Mouse (Mus musculus): Measurements from ENCODE around the gene Olfr835. TPM values are rescaled to one million over a fixed set of nuclear protein-coding genes. Genes with fewer than 3 reads are reported as not detected.

Olfr835 gene
- not detected in 2 replicates for polyA plus RNA-seq (2014; fragmentation: Nextera tagmentation; extraction: Ambion mirVana)

DNA sequence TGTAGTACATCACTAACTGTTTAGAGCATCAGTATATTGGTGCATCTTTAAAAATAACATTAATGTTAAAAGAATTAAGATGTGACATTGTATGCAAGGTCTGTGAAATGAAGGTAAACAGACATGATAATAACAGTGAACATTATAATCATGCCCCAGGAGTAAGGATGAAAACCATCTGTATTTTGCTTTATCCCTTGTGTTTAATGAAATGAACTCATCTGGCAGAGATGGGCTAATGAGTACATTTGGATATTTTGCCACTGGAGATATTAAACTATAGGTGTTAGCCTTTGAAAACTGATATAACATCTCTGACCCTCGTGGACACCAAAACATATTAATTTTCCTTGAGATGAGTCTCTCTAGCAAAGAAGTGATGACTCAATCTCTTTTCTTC is at the start of gene Olfr835:
Gene Olfr835, plus strand, starts transcription at position 301 of the 400 bp plus-strand sequence.
- no peak within 1 kb of the TSS for H3K27ac ChIP-seq
- DNase-seq (ENCODE audit: low spot score) (no peak), ATAC-seq (ENCODE audit: low FRiP score) (no peak)
- no peaks in the 10 kb centered on the region for H3K4me1 ChIP-seq (replicated peaks; ENCODE audit: control insufficient read depth, insufficient read depth, low read length)
- H3K36me3 ChIP-seq (replicated peaks; ENCODE audit: control insufficient read depth, insufficient read depth) = no peaks in the 10 kb centered on the region
- H3K9me3 ChIP-seq (ENCODE audit: control insufficient read depth, low read length) = peaks cover 21% of the 10 kb centered on the region
- no peaks in the 10 kb centered on the region for H3K27me3 ChIP-seq (ENCODE audit: control insufficient read depth, insufficient read depth, low read length)
- H3K4me2 ChIP-seq (replicated peaks) = no peak within 1 kb of the TSS
- WGBS = 62% methylated on average over 1 of the region's 1 CpGs
- H3K9ac ChIP-seq = no peak within 1 kb of the TSS
- no peak within 1 kb of the TSS for H3K4me3 ChIP-seq (replicated peaks; ENCODE audit: low read length)

- H3K4me1 ChIP-seq (replicated peaks; ENCODE audit: control insufficient read depth, insufficient read depth, low read length) = no peaks in the 10 kb centered on the region
- H3K27ac ChIP-seq = no peak within 1 kb of the TSS
- no peak within 1 kb of the TSS for H3K4me3 ChIP-seq (replicated peaks; ENCODE audit: low read length)
- H3K27me3 ChIP-seq (ENCODE audit: control insufficient read depth, insufficient read depth, low read length) = no peaks in the 10 kb centered on the region
- no peak within 1 kb of the TSS for H3K4me2 ChIP-seq (replicated peaks)
- DNase-seq (ENCODE audit: low spot score) (no peak), ATAC-seq (ENCODE audit: low FRiP score) (no peak)
- H3K9me3 ChIP-seq (ENCODE audit: control insufficient read depth, low read length) = 0 out of 2 replicates have a peak, but pooled peaks cover 6% of the 10 kb centered on the region
- H3K9ac ChIP-seq = no peak within 1 kb of the TSS
- H3K36me3 ChIP-seq (replicated peaks; ENCODE audit: control insufficient read depth, insufficient read depth) = no peaks in the 10 kb centered on the region
- 83% methylated on average over 3 of the region's 3 CpGs for WGBS
Observed at GRCm38 (mm10) chr9:18987690-18988089, 44.8 kb upstream of the Olfr835 start, which contains the start of gene Olfr834. Gene Olfr834, plus strand, starts transcription at chr9:18987990.

GRCm38 (mm10) chr9:19084986-19085385 is 52.5 kb downstream of the Olfr835 start:
- H3K4me2 ChIP-seq (replicated peaks) = no peak overlapping the region
- ATAC-seq (ENCODE audit: low FRiP score) (no peak), DNase-seq (ENCODE audit: low spot score) (no peak)
- H3K9me3 ChIP-seq (ENCODE audit: control insufficient read depth, low read length) = peaks cover 17% of the 10 kb centered on the region; the same call in 1 of the 2 replicates
- H3K4me3 ChIP-seq (replicated peaks; ENCODE audit: low read length) = no peak overlapping the region
- H3K27ac ChIP-seq = no peak overlapping the region
- 43% methylated on average over 3 of the region's 3 CpGs for WGBS
- H3K9ac ChIP-seq = no peak overlapping the region
- H3K4me1 ChIP-seq (replicated peaks; ENCODE audit: control insufficient read depth, insufficient read depth, low read length) = no peaks in the 10 kb centered on the region
- no peaks in the 10 kb centered on the region for H3K27me3 ChIP-seq (ENCODE audit: control insufficient read depth, insufficient read depth, low read length)
- no peaks in the 10 kb centered on the region for H3K36me3 ChIP-seq (replicated peaks; ENCODE audit: control insufficient read depth, insufficient read depth)

Other genes starting within 250 kb of the Olfr835 start
- not detected in 2 replicates for gene Olfr828, start 213.2 kb upstream of the Olfr835 start, polyA plus RNA-seq (2014; fragmentation: Nextera tagmentation; extraction: Ambion mirVana)
- not detected in 2 replicates for gene Olfr829, start 177.8 kb upstream of the Olfr835 start, polyA plus RNA-seq (2014; fragmentation: Nextera tagmentation; extraction: Ambion mirVana)
- not detected in 2 replicates for gene Olfr830, start 158.0 kb upstream of the Olfr835 start, polyA plus RNA-seq (2014; fragmentation: Nextera tagmentation; extraction: Ambion mirVana)
- not detected in 2 replicates for gene Olfr832, start 95.6 kb upstream of the Olfr835 start, polyA plus RNA-seq (2014; fragmentation: Nextera tagmentation; extraction: Ambion mirVana)
- not detected in 2 replicates for gene Olfr834, start 44.7 kb upstream of the Olfr835 start, polyA plus RNA-seq (2014; fragmentation: Nextera tagmentation; extraction: Ambion mirVana)
- gene Olfr836, start 87.6 kb downstream of the Olfr835 start, polyA plus RNA-seq (2014; fragmentation: Nextera tagmentation; extraction: Ambion mirVana) = not detected in 2 replicates
- gene Olfr837, start 103.6 kb downstream of the Olfr835 start, polyA plus RNA-seq (2014; fragmentation: Nextera tagmentation; extraction: Ambion mirVana) = not detected in 2 replicates
- not detected in 2 replicates for gene Olfr839-ps1, start 144.6 kb downstream of the Olfr835 start, polyA plus RNA-seq (2014; fragmentation: Nextera tagmentation; extraction: Ambion mirVana)
- not detected in 2 replicates for gene Olfr843, start 219.3 kb downstream of the Olfr835 start, polyA plus RNA-seq (2014; fragmentation: Nextera tagmentation; extraction: Ambion mirVana)

All from hindbrain, embryonic 14.5 days (tissue).